In genomic region chr11:68690465-68690864, GRCm38 (mm10) we compare ENCODE assay signal across 8 mouse cellular contexts. TPM values are rescaled to one million over a fixed set of nuclear protein-coding genes. Genes with fewer than 3 reads are reported as not detected.
A peak's percentile ranks its signal among the peaks of the same experiment; 100 is the strongest.
DNase-seq lines count a peak whose midpoint lies in the region; ATAC-seq lines count a peak whose summit lies in the region.
"Had no signal": no experiment of that assay in that cellular context is flagged by ENCODE, and none has a peak within 500 bp of the region (broad histone marks: within the 10 kb centered on the region; RNA-seq: fewer than 3 reads in every experiment).

No protein-coding gene starts in this region.

- H3K4me3 ChIP-seq in heart, embryonic 12.5 days: no peak overlapping the region
- no peak overlapping the region for H3K4me3 ChIP-seq in lung, embryonic 16.5 days (ENCODE audit: low read length)
- no peak overlapping the region for H3K4me3 ChIP-seq in brown adipose tissue, adult 24 weeks (ENCODE audit: insufficient read depth, low read depth, low read length)

- no peak for ATAC-seq in heart, embryonic 12.5 days (ENCODE audit: insufficient number of reproducible peaks, low FRiP score)
- no peak for ATAC-seq in lung, embryonic 16.5 days (ENCODE audit: low read depth)

- DNase-seq in heart, postnatal 36 days: no peak
- DNase-seq in lung, postnatal 14 days: no peak
- peak; percentile 5 for DNase-seq in induced T-regulatory cell, adult 2 months (ENCODE audit: low read depth)
- no peak for DNase-seq in ovary, adult 18-20 months (ENCODE audit: low spot score)

- H3K9ac ChIP-seq in heart, embryonic 12.5 days: no peak overlapping the region
- H3K9ac ChIP-seq in lung, embryonic 16.5 days (ENCODE audit: low read length): no peak overlapping the region

- peaks cover 24% of the 10 kb centered on the region for H3K4me1 ChIP-seq in heart, embryonic 12.5 days (replicated peaks)
- peaks cover 11% of the 10 kb centered on the region for H3K4me1 ChIP-seq in lung, embryonic 16.5 days (replicated peaks; ENCODE audit: control insufficient read depth, insufficient read depth, low read length)
- no peaks in the 10 kb centered on the region for H3K4me1 ChIP-seq in brown adipose tissue, adult 24 weeks (ENCODE audit: control insufficient read depth, insufficient read depth, insufficient read length, low read length)

- WGBS in heart, embryonic 12.5 days: 45% methylated on average over 5 of the region's 5 CpGs
- WGBS in lung, embryonic 16.5 days: 24% methylated on average over 5 of the region's 5 CpGs

- no peaks in the 10 kb centered on the region for H3K27me3 ChIP-seq in heart, embryonic 12.5 days (replicated peaks)
- H3K27me3 ChIP-seq in lung, embryonic 16.5 days (ENCODE audit: control insufficient read depth, insufficient read depth, low read depth, low read length): no peaks in the 10 kb centered on the region
- H3K27me3 ChIP-seq: lung, embryonic 15.5 days had no signal

- intact Hi-C loops in heart, postnatal 36 days (cut with DNase I): loop anchor here (2.0 kb wide), 1 partner anchor 34 kb away; no protein-coding TSS in a partner anchor

- no peaks in the 10 kb centered on the region for H3K9me3 ChIP-seq in heart, embryonic 12.5 days (replicated peaks)
- H3K9me3 ChIP-seq in lung, embryonic 16.5 days (ENCODE audit: control insufficient read depth, low read length): no peaks in the 10 kb centered on the region
- H3K9me3 ChIP-seq: lung, embryonic 15.5 days had no signal

- 0 out of 2 replicates have a peak overlapping the region, but pooled peaks have one; percentile 33 for H3K4me2 ChIP-seq in heart, embryonic 12.5 days
- peak overlapping the region; percentile 7; the same call in 1 of the 2 replicates for H3K4me2 ChIP-seq in lung, embryonic 16.5 days (ENCODE audit: low read depth, low read length)

- peak overlapping the region; percentile 23; the same call in 1 of the 2 replicates for H3K27ac ChIP-seq in heart, embryonic 12.5 days (ENCODE audit: poor library complexity, severe bottlenecking)
- no peak overlapping the region for H3K27ac ChIP-seq in lung, embryonic 16.5 days (ENCODE audit: low read length)
- H3K27ac ChIP-seq in brown adipose tissue, adult 24 weeks (replicated peaks; ENCODE audit: low read depth, low read length): peak overlapping the region; percentile 76

- H3K36me3 ChIP-seq in heart, embryonic 12.5 days: no peaks in the 10 kb centered on the region
- H3K36me3 ChIP-seq in lung, embryonic 16.5 days (ENCODE audit: control insufficient read depth, insufficient read depth, low read length): no peaks in the 10 kb centered on the region
- H3K36me3 ChIP-seq: lung, embryonic 15.5 days had no signal

RNA-seq across cellular contexts. Expression of gene Myh10, which starts 0.9 kb away (rescaled TPM):
- 219 and 235 TPM in 2 replicates for polyA plus RNA-seq in heart, embryonic 12.5 days (2016; fragmentation: Nextera tagmentation; extraction: Ambion mirVana)
- total RNA-seq in heart, postnatal 36 days (2021): 10 to 100 TPM; 23.0 to 26.4 TPM
- 119 and 125 TPM in 2 replicates for polyA plus RNA-seq in lung, embryonic 16.5 days (2015; fragmentation: Nextera tagmentation; extraction: Ambion mirVana)
- polyA plus RNA-seq in brown adipose tissue, adult 24 weeks (2012; ENCODE audit: insufficient read depth, insufficient read length, missing spikeins): 15.5 and 17.2 TPM in 2 replicates
